Mouse (Mus musculus): ENCODE data around the gene Bmpr1b.

The Bmpr1b gene

DNA sequence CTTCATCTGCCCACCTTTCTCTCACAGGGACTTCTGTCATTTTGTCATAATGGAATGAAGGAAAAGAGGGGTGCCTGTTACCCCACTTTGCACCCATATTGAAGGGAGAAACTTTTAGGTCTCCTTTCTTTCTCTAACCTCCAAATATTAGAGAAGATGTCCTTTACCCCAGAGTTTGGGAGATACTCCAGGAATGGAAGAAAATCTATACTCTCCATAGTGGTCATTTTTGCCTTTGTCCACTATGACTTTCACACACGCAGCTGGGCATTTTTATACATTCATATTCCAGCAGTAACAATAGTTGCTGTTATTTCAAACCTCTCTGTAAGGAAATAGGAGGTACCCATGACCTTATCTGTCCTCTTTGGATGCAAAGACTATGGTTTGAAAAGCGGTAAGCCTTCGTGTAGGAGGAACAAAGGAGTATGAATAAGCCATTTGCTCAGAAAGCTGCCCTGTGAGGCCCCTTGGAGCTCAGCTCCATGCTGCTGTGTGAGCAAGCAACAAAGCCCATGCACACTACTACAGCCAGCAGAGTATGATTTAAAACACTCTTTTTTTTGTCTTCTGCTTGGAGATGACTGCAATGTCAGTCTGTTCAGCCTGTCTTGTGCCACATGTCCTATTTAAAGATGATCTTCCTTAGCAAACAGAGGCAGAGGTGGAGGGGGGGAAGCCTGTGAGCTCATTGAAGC, 350.5 kb downstream of the Bmpr1b start:
- no peak for DNase-seq (ENCODE audit: low spot score in 2 of 2)

DNA sequence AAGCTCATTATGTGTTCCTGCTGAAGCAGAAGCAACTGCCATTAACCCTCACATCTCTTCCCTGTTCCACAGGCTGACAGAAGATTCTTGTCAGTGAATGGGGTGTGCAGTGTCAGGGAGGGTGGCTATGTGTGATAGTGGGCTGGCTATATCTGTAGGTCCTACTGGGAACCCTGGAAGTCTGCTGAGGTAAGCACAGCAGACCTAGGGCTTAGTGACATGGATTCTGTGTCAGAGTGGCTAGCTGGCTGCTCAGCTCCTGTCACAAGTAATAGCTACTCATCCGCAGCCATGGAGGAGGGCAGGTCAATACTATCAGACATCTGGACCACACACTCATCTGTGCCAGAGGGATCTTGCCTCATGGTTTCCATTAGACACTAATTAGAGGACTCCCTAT, 354.4 kb downstream of the Bmpr1b start:
- DNase-seq (ENCODE audit: low spot score in 2 of 2): no peak

DNA sequence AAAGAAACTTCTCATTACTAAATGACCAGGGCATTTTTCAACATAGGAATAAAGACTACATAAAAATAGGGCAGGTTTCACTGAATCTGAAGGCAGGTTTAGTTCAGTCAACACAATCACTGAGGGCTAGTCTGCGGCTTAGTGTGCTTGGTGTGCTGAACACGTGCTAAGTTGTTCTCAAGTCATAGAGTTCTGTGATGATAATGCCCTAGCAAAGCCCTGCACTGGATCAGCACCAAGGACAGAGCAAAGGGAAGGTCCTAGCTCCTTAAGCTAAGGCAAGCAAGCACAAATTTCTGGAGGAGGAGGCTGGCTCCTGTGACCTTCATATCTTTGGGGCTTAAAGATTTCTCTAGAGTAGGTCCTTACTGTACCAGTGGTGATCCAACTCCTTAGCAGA, 357.9 kb downstream of the Bmpr1b start:
- peak in 1 of 2 experiments; percentile 5 for DNase-seq (ENCODE audit: low spot score in 2 of 2)

DNA sequence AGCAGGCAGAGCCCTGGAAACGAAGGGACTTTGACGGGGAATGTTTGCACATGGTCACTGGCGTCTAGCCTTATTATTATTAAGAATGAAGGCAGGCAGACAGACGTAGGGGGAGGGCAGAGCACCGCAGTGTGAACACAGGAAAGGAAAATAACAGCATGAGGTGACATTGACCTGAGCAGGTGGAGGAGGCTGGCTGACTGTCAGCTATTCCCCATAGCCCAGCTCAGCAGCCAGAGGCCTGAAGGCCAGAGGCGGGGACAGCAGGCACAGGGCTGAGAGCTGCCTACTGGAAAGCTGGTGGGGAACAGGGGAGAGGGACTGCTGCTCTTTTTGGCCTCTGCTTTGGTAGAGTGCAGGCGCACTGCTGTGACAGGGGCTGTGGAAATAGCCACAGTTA, 358.3 kb downstream of the Bmpr1b start:
- DNase-seq (ENCODE audit: low spot score in 2 of 2): no peak

DNA sequence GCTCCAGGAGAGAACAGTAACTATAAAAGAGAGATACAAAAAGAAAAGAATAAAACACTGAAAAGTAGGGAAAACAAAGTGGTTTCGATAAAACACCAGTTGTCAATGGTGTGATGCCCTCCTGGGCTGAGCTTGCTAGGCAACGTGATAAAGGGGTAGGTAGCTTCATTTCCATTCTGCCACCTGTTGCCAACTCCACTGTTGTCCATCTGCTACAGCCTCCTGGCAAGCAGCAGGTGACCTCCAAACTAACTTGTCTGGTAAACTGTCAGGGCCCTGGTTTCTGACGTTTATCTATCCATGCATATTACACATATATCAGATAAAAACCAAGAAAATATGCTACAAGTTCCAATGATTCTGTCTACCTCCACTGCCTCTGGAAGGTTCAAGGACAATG, 359.6 kb downstream of the Bmpr1b start:
- no peak for DNase-seq (ENCODE audit: low spot score in 2 of 2)

DNA sequence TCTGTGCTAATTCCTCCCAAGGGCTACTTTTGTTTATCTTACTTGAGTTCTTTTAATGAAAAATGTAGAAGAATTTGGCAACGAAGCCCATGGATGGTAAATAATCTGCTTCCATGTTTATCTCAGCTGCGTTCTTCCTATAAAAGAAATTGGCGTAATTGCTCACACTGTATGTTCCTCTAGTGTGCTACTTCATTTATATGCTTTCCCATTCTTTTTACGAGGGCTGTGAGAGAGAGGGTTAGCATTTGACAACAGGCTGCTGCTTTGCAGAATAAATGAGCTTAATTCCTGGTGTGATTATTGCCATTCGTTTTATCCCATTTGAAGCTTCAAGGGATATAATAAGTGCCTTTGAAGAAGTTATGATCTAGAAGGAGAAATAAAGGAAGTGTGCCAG, 365.1 kb downstream of the Bmpr1b start:
- DNase-seq (ENCODE audit: low spot score in 2 of 2): no peak

DNA sequence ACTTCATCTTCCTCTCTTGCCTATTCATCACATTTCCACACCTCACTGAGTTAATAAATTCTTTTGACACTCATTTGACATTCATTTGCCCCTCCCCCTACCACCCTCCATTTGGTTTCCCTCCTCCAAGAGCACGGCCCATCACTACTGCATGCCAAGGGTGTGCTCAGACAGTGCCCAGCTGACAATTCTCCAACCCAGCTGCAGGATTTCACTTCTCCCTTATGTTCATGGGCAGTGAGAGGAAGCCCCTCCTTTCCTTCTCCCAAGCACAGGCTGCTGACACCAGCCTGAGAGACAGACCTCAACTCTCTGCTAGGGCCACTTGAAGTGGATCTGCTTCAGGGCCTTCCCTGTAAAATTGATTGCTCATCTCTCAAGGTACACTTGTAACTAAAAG, 371.4 kb downstream of the Bmpr1b start:
- DNase-seq (ENCODE audit: low spot score in 2 of 2): no peak

DNA sequence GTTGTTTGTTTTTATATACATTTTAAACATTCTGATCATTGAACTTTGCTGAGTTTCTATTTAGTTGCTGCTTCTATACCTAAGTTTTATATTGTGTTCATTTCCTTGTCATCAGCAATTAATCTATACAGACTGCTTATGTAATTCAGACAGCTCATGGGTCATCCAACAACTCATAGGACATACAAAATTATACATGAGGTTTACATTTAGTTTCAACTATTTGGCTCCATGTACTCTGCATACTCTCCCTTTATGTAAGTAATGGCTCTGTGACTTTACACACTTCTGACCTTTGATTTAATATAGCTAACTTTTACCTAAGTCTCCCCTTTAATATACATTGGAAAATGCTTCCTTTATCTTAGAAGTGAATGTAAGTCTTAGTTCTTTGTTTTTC, 371.9 kb downstream of the Bmpr1b start:
- DNase-seq (ENCODE audit: low spot score in 2 of 2): no peak

DNA sequence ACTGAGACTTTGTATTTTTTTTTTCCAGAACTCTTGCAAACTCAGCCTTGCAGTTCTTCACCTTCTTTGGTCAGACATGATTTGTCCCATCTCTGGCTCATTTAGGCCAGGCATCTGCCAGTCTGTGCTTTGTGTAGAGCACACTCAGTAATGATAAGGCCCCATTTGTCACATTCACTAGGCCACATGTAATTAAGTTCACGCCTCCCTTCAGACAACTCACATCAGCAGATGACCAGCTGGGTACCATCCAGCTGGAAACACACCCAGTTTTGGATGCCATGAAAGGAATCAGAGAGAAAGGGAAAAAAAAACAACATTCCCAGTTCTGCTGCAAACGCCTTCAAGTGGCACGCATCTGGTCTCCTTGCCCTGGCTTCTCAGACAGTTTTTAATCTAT, 374.9 kb downstream of the Bmpr1b start:
- no peak for DNase-seq (ENCODE audit: low spot score in 2 of 2)

DNA sequence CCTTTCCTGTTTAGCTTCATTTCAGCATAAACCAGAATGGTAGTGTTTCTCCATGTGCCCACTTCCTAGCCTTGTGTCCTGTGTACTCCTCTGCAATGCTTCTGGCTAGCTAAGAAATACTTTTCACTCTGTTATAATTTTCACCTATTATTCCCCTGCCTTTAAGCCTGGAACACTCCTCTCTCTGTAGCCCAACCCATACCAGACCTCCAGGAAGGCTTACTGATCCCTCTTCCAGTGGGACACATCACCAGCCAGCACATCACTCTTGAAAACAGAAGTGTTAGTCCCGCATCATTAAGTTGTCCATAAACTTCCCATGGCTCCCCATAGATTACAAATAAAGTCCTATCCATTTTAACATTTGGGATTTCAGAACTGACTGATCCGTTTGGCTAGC, 375.5 kb downstream of the Bmpr1b start:
- no peak for DNase-seq (ENCODE audit: low spot score in 2 of 2)

DNA sequence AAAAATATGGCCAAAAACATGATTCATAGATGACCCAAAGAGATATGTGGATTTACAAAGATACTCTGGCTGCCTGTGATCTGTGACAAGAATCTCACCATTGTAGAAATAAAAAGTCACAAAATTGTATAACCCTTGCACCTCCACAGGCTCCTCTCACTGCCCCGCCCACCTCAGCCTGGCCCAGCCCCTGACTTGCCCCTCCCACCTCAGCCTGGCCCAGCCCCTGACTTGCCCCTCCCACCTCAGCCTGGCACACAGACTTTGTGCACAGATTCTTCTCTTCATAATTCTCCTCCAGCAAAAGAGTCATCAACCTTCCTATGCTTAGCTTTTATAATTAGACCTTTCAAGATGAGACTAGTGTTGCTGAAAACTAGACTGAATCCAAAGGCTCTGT, 377.1 kb downstream of the Bmpr1b start:
- DNase-seq (ENCODE audit: low spot score in 2 of 2): no peak

DNA sequence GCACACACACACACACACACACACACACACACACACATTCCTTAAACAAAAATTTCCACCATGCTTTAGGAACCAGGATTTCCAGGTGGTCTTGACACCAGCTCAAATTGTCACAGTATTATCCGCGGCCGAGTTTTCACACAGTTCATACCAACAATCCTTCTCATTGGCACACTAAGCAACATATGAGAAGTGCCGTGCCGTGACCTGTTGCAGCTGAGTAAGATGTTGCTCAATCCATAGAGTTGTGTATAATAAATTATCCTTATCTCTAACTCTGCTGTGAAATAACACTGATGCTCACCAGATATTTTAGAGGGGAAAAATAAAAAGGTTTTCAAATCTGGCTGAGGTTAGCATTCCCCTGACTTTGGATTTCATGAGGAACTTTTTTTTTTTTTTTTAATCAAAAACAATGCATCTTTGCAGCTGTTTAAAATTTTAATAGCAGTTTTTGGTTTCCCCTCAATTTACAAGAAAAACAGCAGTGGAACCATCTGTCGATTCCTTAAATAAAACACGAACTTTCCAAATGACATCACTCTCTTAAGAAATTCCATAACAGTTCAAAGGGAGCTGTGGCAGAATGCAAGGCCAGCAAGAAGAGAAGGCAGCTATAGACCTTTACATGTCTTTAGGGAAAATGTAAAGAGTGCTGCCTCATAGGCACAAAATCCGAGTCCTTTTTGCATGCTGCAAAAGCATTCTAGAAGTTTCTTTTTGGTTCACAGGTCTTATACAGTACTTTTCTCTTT, 378.0 kb downstream of the Bmpr1b start:
- no peak for DNase-seq (ENCODE audit: low spot score in 2 of 2)
